Mouse (Mus musculus) liver (tissue): ENCODE results near the gene Lrrc74a.

Experiments used
- DNase-seq: peaks from one replicate; pipeline ENCODE4 v3.0.0-alpha.2; 2020; ENCODE audit warnings: mixed read lengths

Lrrc74a gene

GRCm38 (mm10) chr12:86786149-86787019, 52.2 kb downstream of the Lrrc74a start:
- no peak for DNase-seq

- DNase-seq: no peak
Measured at GRCm38 (mm10) chr12:86787020-86787553, 52.9 kb downstream of the Lrrc74a start.

- no peak for DNase-seq
Measured at GRCm38 (mm10) chr12:86790100-86790848, 56.1 kb downstream of the Lrrc74a start.

- no peak for DNase-seq
Measured at GRCm38 (mm10) chr12:86790849-86791127, 56.6 kb downstream of the Lrrc74a start.

- DNase-seq: no peak
Measured at GRCm38 (mm10) chr12:86791987-86792386, 57.8 kb downstream of the Lrrc74a start.

- no peak for DNase-seq
Measured at GRCm38 (mm10) chr12:86793830-86794229, 59.7 kb downstream of the Lrrc74a start.

GRCm38 (mm10) chr12:86794331-86794730, 60.2 kb downstream of the Lrrc74a start:
- no peak for DNase-seq

GRCm38 (mm10) chr12:86795076-86795837, 61.1 kb downstream of the Lrrc74a start:
- DNase-seq: no peak

- DNase-seq: peak; percentile 85
Measured at GRCm38 (mm10) chr12:86795838-86796232, 61.7 kb downstream of the Lrrc74a start.

GRCm38 (mm10) chr12:86796351-86796750, 62.2 kb downstream of the Lrrc74a start:
- DNase-seq: no peak

GRCm38 (mm10) chr12:86797771-86798170, 63.6 kb downstream of the Lrrc74a start:
- DNase-seq: no peak

- peak; percentile 79 for DNase-seq
Measured at GRCm38 (mm10) chr12:86798773-86799540, 64.8 kb downstream of the Lrrc74a start.

- no peak for DNase-seq
Measured at GRCm38 (mm10) chr12:86799786-86800185, 65.6 kb downstream of the Lrrc74a start.

- no peak for DNase-seq
Measured at GRCm38 (mm10) chr12:86800336-86800735, 66.2 kb downstream of the Lrrc74a start.

- DNase-seq: peak; percentile 71
Measured at GRCm38 (mm10) chr12:86800765-86801147, 66.6 kb downstream of the Lrrc74a start.

GRCm38 (mm10) chr12:86801148-86802004, 67.2 kb downstream of the Lrrc74a start:
- peak; percentile 85 for DNase-seq

GRCm38 (mm10) chr12:86802005-86802671, 68.0 kb downstream of the Lrrc74a start:
- peak; percentile 46 for DNase-seq

GRCm38 (mm10) chr12:86802899-86803298, 68.7 kb downstream of the Lrrc74a start:
- DNase-seq: no peak

- no peak for DNase-seq
Measured at GRCm38 (mm10) chr12:86803651-86804307, 69.6 kb downstream of the Lrrc74a start.

GRCm38 (mm10) chr12:86804308-86804700, 70.1 kb downstream of the Lrrc74a start:
- no peak for DNase-seq
